Mouse (Mus musculus): Measurements from ENCODE around the gene Susd3.
A peak's percentile ranks its signal among the peaks of the same experiment; 100 is the strongest.

Susd3 gene

GRCm38 (mm10) chr13:49248467-49248862, at the start of gene Susd3:
Susd3 (minus strand) TSS chr13:49248706.
- no peak for DNase-seq (ENCODE audit: low spot score in 2 of 2)

DNA sequence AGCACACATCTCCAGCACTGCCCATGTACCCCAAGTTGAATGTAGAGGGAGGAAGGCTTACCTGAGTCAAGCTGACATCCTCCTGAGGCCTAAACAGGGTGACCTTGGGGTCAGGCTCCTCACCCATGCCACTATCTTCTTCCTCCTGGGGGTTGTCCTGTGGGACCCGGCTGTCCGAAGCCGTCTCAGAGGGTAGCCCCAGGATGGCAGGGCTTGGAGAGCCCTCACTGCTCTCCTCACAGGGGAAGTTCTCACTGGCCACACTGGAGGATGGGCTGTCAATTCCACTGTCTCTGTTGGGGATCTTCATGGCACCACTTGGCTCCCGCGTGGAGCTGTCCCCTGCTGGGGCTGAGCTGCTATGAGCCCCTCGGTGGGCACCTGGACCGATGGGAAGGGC, 47.8 kb upstream of the Susd3 start:
- DNase-seq (ENCODE audit: low spot score in 2 of 2), result no peak

GRCm38 (mm10) chr13:49294108-49294507, 45.6 kb upstream of the Susd3 start:
- DNase-seq (ENCODE audit: low spot score in 2 of 2), result no peak

- DNase-seq (ENCODE audit: low spot score in 2 of 2), result no peak
These were observed 43.4 kb upstream of the Susd3 start for GRCm38 (mm10) chr13:49291949-49292348.

DNA sequence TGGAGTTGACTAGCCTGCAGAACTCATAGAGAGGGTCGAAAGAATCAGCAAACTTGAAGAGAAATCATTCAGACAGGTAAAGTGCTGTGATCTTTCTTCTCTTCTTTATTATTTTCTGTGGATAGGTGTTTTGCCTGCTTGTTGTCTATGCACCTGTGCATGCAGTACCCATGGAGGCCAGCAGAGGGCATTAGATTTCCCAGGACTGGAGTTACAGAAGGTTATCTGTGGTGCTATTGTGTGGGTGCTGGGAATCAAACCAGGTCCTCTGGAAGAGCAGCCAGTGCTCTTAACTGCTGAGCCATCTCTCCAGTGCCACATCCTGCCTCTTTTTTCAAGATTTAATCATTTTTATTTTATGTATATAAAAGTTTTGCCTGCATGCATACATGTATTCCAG, 42.9 kb upstream of the Susd3 start:
- peak in 1 of 2 experiments; percentile 42 for DNase-seq (ENCODE audit: low spot score in 2 of 2)

DNA sequence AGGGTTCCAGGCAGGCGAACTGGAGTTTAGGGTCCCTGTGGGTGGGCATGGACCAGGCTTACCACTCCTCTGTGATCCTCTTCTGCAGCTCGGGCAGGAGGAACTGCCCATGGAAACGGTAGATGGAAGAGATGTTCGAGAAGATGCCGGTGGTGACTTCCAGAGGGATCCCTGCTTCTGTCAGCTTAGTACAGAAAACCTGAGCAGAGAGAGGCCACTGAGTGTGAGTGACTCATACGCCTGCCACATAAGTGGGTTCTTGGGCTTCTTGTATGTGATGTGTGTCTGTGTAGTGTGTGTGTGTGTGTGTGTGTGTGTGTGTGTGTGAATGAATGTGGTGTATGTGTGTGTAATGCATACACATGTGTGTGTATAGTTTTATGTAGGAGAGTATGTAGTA, 38.7 kb upstream of the Susd3 start:
- DNase-seq (ENCODE audit: low spot score in 2 of 2), result no peak

- no peak for DNase-seq (ENCODE audit: low spot score in 2 of 2)
These were observed 38.2 kb upstream of the Susd3 start for GRCm38 (mm10) chr13:49286750-49287149.

- no peak for DNase-seq (ENCODE audit: low spot score in 2 of 2)
These were observed 35.2 kb upstream of the Susd3 start for GRCm38 (mm10) chr13:49283686-49284085.

GRCm38 (mm10) chr13:49282168-49282567, 33.7 kb upstream of the Susd3 start:
- DNase-seq (ENCODE audit: low spot score in 2 of 2), result no peak

DNA sequence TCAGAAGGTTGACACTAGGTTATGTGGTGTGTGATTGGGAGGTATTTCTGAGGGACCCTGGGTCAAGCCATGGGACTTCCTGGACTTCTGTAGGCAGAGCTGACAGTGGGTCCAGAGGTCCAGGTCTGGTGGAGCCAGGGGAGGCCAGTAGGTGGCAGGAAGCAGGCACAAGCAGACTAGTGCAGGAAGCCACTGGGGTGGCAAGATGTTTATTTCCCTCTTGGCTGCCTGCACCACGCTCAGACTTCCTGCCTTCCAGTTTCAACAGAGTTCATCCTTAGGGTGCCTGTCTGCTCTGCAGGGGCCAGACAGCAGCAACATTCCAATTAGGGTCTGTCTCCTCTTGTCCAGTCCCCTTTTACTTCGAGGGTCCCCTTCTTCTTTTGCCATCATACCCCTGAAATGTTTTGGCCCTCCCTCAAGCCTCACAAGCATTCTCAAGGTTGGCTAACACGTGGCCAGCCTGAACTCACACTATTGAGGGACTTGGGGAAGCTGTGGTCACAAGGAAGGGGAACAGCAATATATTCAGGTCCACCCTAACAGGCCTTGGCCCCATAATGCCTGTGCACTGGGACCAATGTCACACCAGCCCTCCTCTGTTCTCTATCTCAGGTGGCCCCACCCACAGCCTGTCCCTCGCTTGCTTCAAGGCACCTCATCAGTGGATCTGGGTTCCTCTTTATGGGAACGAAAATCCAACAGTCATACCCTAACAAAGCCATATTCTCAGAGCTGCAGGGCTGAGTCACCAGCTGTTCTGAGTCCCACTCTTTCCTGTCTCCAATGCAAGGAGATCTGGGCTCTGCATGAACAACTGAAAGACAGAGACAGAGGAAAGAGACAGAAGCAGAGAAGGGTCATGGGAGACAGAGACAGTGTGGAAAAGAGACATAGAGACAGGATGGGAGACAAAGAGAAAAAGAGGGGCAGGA, 23.6 kb upstream of the Susd3 start:
- DNase-seq (ENCODE audit: low spot score in 2 of 2), result peak in 1 of 2 experiments; percentile 26

DNA sequence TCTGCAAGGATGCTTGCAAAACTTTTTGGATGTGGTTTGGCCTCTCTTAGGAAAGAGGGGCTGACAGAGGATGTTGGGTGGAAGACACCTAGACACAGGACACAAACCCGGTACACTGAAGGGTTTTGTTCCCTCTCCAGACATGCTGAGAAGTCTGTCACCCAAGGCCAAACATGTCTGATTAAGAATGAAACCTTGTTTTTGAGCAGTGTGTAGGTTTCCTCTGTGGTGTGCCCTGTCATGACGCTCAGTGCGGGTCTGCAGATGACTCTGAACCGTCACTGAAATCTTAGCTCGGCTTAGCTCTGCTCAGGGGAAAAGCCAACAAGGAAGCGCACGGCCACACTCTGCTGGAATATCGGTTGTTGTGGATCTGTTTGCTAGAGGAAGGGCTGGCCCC, 22.0 kb upstream of the Susd3 start:
- DNase-seq (ENCODE audit: low spot score in 2 of 2), result no peak

DNA sequence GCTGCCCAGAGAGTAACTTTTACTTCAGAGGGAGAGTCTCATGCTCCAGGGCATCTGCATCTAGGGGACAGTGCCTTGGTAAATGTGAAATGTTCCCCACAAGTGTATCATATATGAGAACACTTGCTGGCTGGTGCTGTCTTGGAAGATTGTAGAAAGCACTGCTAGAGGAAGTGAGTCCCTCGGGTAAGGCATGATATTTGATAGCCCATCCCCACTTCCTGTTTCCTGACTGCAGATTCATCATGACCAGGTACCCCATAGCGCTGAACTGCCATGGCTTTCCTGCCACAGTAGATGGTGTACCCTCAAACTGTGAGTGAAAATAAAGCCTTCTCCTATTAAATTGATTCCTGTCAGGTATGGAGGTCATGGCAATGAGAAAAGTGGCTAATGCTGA, 19.1 kb upstream of the Susd3 start:
- DNase-seq (ENCODE audit: low spot score in 2 of 2), result no peak

DNA sequence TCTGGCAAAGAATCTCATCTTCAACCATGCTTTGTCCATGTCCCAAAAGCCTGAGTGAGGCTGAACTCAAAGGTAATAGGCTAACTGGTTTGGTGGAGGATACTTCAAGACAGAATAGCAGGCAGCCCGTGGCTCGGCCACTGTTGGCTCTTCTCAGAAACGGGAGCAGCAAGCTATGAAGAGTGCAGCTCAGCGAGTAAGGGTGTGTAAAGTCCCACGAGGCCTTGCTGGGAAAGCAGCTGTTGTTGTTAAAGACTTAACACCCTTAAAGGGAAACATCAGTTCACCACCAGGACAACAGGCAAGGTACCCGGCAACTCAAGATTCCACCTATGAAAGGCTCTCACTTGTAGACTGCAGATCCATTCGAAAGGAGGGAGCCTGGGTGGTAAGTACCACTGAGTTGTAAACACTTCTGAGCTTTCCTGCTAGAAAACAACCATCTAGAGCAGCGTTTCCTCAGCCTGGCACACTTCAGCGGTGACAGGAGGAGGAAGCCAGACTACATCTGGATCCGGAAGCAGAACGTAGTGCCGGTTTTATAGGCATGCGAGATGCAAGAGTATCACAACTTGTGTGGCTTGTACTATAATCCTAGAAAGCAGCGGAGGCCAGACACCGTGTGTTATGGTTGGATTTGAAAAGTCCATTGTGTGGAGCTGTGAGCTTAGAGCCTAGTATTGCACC, 11.7 kb upstream of the Susd3 start:
- no peak for DNase-seq (ENCODE audit: low spot score in 2 of 2)

GRCm38 (mm10) chr13:49257819-49258313, 9.4 kb upstream of the Susd3 start:
- no peak for DNase-seq (ENCODE audit: low spot score in 2 of 2)

DNA sequence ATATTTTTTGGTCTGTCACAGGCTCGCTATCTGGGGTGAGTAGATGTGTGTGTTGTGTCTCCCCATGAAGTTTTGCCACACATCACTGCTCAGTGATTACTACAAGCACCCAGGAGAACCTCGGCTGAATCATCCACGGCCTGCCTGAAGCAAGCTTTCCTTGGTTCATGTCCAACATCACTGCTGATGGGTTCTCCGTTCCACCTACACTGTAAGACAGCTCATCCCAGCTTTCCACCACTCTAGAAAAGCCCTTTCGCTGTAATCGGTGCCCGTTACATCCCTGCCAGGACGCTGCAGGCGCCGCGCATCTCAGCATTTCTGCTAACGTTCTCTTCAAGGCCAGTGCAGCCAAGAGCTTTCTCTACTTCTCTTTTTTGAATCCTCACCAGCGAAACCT, 4.2 kb upstream of the Susd3 start:
- DNase-seq (ENCODE audit: low spot score in 2 of 2), result no peak

- DNase-seq (ENCODE audit: low spot score in 2 of 2), result no peak
These were observed 3.6 kb upstream of the Susd3 start for GRCm38 (mm10) chr13:49252113-49252512.

DNA sequence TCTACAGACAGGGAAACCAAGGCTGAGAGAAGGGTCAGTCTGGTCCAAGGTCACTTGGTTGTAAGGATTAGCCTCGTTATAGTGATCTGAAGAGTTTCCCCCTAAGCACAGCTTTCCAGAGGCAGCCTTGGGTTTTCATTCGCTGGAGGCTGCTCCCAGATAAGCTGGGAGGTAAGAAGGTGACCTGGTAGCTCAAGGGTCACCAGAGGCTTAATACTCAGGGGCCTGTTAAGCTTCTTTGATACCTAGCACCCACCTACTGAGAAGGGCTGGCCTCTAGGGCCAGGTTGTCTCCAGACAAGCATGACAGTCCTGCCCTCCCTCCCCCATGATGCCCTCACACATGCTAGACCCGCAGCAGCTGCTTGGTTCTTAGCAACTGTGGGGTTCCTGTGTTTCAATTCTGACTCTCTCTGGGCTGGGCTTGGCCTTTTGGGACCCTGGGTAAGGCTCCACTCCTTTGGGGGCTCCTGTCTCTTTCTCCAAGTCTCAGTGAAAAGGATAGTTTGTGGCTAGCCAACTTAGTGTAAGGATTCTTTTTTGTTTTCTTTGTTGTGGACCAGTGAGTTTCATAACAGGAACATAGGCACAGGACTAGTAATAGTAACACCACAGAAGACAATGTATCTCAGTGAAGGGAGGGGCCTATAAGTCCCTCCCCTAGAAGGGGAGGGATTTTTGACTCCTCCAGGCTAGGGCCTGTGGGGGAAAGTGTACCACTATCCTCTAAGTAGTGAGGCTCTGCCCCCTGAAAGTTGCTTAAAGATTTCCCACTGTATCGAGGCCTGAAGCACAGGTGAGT, 2.4 kb upstream of the Susd3 start:
- DNase-seq (ENCODE audit: low spot score in 2 of 2), result no peak

DNA sequence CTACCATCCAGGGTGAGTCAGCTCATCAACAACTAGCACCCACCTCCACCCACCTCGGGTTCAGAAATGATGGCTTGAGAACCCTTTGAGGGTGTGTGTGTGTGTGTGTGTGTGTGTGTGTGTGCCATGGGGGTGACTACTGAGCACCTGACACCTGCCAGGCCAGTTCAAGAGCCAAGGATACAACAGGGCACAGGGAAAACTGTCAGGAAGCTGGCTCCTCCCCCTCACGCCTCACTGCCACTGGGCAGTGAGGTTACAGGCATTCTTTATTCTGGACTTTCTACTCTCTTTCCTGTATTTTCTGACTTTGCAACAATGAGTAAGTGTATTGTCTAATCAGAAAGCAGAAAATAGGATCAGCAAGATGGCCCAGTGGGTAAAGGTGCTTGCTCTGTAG, 1.1 kb upstream of the Susd3 start:
- DNase-seq (ENCODE audit: low spot score in 2 of 2), result no peak

- DNase-seq (ENCODE audit: low spot score in 2 of 2), result no peak
These were observed 417 bp upstream of the Susd3 start for GRCm38 (mm10) chr13:49248923-49249322.

DNA sequence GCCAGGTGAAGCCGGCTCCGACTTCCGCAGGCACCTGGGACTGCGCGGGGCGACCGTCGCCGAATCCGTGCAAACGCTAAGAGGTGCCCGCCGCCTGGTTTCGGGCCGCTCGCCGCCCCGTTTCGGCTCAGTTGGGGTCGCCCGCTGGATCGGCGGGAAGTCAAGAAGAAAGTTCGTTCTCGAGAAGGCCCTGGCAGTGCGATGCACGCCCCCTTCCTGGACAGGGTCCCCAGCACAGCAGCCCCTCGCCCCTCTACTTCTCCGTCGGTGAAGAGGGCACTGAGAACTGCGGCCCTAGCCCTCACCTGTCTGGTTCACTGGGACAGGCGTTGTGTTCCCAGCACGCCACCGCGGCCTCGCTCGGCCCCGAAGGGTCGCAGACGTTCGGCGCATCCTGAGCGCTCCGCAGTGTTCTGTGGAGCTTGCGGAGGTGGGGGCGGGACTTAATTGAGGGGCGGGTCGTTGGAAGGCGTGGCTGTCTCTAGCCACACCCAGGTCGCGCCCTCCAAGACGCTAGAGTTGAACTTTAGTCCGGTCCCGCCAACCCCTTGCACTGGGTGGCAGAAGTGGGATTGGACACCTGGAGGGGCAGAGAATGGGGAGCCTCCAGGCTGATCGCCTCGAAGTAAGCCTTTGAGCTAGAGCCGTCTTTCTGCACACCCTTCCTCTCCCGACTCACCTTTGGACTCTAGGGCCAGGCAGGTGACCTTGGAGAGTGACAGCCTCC, 603 bp downstream of the Susd3 start:
- DNase-seq (ENCODE audit: low spot score in 2 of 2), result peak; percentile 30 to 43

- no peak for DNase-seq (ENCODE audit: low spot score in 2 of 2)
These were observed 1.2 kb downstream of the Susd3 start for GRCm38 (mm10) chr13:49247232-49247739.
